Mouse (Mus musculus): ENCODE measurements around the gene Eif4a2.

DNA sequence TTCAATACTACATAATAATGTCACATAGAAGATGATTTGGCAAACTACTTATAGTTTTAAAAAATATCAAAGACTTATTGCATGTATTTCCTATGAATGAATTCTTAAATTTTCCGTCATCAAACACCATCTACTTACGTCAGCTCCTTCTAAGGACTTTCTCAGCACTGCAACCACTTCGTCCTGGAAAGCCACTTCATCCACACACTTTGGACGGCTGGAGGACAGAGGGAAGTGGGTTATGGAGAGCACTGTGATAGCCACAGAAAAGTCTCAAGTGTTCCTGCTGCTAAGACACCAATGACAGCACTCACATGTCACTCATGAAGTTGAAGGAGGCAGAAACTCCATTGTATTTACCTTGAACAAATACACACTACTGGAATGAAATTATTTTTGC, 17.2 kb downstream of the Eif4a2 start:
- no peak for TF ChIP-seq CTCF (IDR thresholded peaks at IDR 0.05; ENCODE audit: borderline replicate concordance, extremely low read depth, insufficient read depth, insufficient read length)
- no peak for TF ChIP-seq POLR2A (IDR thresholded peaks at IDR 0.05; ENCODE audit: borderline replicate concordance, extremely low read depth, insufficient read depth, insufficient read length, poor library complexity, severe bottlenecking)
